Mouse (Mus musculus) cerebellum, postnatal 36 days (tissue): Measurements from ENCODE around the gene Meis1.
A peak's percentile ranks its signal among the peaks of the same experiment; 100 is the strongest.

Experiments
- DNase-seq, 2 experiments: peaks; one replicate each; pipeline ENCODE4 v3.0.0; 2021 to 2022; ENCODE audit warnings: mixed read lengths in 2 of 2

The Meis1 gene

GRCm38 (mm10) chr11:18988637-18989263 is 30.0 kb downstream of the Meis1 start:
- DNase-seq: peak in 1 of 2 experiments; percentile 40

- DNase-seq: no peak
Measured at GRCm38 (mm10) chr11:18983813-18984212, 35.0 kb downstream of the Meis1 start.

- DNase-seq: no peak
Measured at GRCm38 (mm10) chr11:18983294-18983693, 35.5 kb downstream of the Meis1 start.

GRCm38 (mm10) chr11:18982331-18982730 is 36.5 kb downstream of the Meis1 start:
- DNase-seq: no peak

- DNase-seq: no peak
Measured at GRCm38 (mm10) chr11:18981367-18981766, 37.4 kb downstream of the Meis1 start.

- DNase-seq: no peak
Measured at GRCm38 (mm10) chr11:18980615-18981014, 38.2 kb downstream of the Meis1 start.

GRCm38 (mm10) chr11:18975087-18975486 is 43.7 kb downstream of the Meis1 start:
- no peak for DNase-seq

GRCm38 (mm10) chr11:18973808-18974207 is 45.0 kb downstream of the Meis1 start:
- no peak for DNase-seq

GRCm38 (mm10) chr11:18972968-18973367 is 45.8 kb downstream of the Meis1 start:
- peak in 1 of 2 experiments; percentile 53 for DNase-seq

- DNase-seq: no peak
Measured at GRCm38 (mm10) chr11:18971551-18971950, 47.2 kb downstream of the Meis1 start.

GRCm38 (mm10) chr11:18969920-18970336 is 48.9 kb downstream of the Meis1 start:
- DNase-seq: no peak

- DNase-seq: peak in 1 of 2 experiments; percentile 48
Measured at GRCm38 (mm10) chr11:18964418-18964817, 54.4 kb downstream of the Meis1 start.

GRCm38 (mm10) chr11:18963202-18964136 is 55.3 kb downstream of the Meis1 start:
- no peak for DNase-seq

- DNase-seq: no peak
Measured at GRCm38 (mm10) chr11:18959465-18959864, 59.3 kb downstream of the Meis1 start.

GRCm38 (mm10) chr11:18957805-18958770 is 60.7 kb downstream of the Meis1 start:
- DNase-seq: peak in 1 of 2 experiments; percentile 17

- DNase-seq: no peak
Measured at GRCm38 (mm10) chr11:18957097-18957804, 61.5 kb downstream of the Meis1 start.

GRCm38 (mm10) chr11:18955969-18956368 is 62.8 kb downstream of the Meis1 start:
- DNase-seq: peak; percentile 46 to 60

- no peak for DNase-seq
Measured at GRCm38 (mm10) chr11:18954852-18955251, 63.9 kb downstream of the Meis1 start.

- no peak for DNase-seq
Measured at GRCm38 (mm10) chr11:18953892-18954291, 64.9 kb downstream of the Meis1 start.

GRCm38 (mm10) chr11:18948600-18949295 is 70.0 kb downstream of the Meis1 start:
- no peak for DNase-seq

GRCm38 (mm10) chr11:18947434-18947833 is 71.4 kb downstream of the Meis1 start:
- no peak for DNase-seq
